Mouse (Mus musculus) heart, adult 8-10 months (tissue): ENCODE data around the gene Alyref2. TPM values are rescaled to one million over a fixed set of nuclear protein-coding genes. Genes with fewer than 3 reads are reported as not detected.

ENCODE experiments used
- DNase-seq: peaks from one replicate; pipeline ENCODE4 v3.0.0; 2022; ENCODE audit warnings: low spot score
- total RNA-seq, 4 experiments: library from RNA; stranded (reverse); gene quantifications; 2 replicates each; pipeline ENCODE4 v1.2.4; 2022

The Alyref2 gene
- total RNA-seq, 4 experiments from 2014 or later = 1.8 to 2.8 (median 2.1) TPM

- DNase-seq = no peak
These were observed 2.2 kb upstream of the Alyref2 start for GRCm38 (mm10) chr1:171501016-171501610.

DNA sequence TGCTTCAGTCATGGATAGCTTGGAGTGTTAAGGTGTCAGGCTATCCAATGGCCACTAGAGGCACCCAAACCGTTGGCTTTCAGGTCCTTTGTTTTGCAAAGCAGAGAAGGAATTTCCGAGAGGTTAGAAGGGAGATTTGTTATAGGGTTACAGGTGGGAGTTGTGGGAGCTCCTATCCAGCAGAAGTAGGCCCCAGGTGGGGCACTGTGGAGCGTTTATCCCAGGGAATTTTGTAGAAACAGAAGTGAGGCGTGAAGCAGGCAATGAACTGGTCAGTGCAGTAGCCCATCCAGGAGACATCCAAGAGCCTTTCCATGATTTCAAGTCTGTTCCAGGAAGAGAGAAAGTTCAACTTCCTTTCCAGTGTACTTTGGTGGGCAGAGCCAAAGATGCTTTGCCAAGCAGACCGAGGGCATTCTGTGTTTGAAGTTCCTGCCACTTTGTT, 1.6 kb upstream of the Alyref2 start:
- DNase-seq = peak; percentile 26

- DNase-seq = peak; percentile 49
These were observed 659 bp upstream of the Alyref2 start for GRCm38 (mm10) chr1:171502388-171503249.

DNA sequence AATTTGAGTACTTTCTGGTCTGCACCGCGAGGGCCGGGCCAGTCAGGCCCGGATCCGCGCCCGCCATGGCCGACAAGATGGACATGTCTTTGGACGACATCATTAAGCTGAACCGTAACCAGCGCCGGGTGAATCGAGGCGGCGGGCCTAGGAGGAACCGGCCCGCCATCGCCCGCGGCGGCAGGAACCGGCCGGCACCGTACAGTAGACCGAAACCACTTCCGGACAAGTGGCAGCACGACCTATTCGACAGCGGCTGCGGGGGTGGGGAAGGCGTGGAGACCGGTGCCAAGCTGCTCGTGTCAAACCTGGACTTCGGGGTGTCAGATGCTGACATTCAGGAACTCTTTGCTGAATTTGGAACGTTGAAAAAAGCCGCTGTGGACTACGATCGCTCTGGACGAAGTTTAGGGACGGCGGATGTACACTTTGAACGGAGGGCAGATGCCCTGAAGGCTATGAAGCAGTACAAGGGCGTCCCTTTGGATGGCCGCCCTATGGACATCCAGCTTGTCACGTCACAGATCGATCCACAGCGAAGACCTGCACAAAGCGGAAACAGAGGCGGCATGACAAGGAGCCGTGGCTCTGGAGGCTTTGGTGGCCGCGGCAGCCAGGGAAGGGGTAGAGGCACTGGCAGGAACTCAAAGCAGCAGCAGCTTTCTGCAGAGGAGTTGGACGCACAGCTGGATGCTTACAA, 464 bp downstream of the Alyref2 start:
- DNase-seq = peak; percentile 65

DNA sequence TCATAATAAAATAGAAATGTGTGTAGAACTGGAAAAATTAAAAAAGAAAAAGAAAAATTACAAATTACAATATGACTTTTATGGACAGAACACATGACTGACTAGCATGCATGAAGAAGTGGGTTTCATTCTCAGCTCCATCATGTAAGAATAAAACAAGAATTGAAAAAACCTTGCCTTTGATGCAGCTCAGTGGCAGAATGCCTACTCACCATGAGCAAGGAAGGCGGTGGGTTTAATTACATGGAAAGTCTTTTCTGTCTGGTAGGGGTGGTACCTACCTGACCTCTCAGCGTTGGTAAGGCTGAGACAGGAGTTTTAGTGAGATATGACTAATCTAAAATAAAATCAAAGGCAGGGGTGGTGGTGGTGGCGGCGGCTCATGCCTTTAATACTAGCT, 1.3 kb downstream of the Alyref2 start:
- no peak for DNase-seq

DNA sequence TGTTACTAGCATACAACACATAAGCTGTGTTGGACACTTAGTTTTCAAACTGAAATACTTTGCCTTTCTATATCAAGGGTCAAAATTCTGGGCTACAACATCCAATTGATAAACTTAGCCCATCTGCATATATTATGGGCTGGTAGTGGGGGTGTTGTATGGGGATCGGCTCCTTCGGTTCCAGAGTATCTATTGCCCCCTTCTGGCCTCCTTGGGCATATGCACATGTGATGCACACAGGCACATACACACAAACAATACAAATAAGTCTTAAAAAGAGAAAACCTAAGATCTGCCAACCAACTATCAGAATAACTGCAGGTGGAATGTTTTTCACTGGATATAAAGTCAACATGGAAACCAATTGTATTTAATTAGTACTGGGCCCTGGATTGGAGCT, 10.0 kb downstream of the Alyref2 start:
- no peak for DNase-seq

- DNase-seq = no peak
These were observed 10.5 kb downstream of the Alyref2 start for GRCm38 (mm10) chr1:171513760-171514159.

DNA sequence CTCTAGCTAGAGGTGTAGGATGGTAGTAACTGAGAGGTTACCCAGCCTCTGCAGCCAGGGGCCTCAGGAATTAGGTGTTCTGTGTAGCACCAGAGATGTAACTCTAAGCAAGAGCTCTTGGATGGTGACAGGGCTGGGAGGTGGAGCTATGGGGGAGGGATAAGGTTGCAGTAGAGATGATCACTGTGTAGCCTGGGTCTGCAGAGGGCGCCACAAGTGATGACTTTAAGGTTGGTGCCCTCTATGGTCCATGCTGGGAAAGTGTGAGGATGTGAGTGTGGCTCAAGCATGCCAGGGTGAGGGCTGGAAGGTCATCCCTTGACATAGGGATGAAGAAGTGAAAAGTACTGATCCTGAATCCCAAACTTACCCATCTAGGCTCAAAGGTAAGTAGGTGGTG, 11.8 kb downstream of the Alyref2 start:
- DNase-seq = no peak

DNA sequence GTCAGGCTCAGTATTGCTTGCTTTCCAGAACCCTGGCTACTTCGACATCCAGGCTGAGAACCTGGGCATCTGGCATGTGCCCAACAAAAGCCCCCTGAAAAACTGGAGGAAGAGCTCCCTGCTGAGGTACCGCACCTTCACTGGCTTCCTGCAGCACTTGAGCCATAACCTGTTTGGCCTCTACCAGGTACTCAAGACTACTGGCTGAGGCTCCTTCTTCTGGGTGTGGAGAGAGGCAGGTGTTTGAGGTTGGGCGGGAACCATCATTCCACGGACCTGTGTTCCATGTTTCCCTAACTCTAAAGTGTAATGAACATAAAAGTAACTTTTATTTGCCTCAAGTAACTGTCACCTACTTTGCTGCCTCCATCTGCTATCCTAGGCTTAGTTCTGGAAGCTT, 12.3 kb downstream of the Alyref2 start:
- no peak for DNase-seq

DNA sequence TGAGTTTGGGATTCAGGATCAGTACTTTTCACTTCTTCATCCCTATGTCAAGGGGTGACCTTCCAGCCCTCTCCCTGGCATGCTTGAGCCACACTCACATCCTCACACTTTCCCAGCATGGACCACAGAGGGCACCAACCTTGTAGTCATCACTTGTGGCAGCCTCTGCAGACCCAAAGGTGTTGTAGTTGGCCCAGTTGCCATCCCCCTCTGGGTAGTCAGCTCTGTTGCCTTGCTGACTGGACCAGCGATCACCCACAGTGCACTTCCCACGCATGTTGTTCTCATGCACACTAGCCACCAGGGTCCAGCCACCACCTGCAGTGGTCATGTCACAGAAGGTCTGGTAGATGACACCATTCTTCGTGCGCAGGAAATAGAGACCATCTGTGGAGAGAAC, 28.1 kb downstream of the Alyref2 start:
- no peak for DNase-seq

GRCm38 (mm10) chr1:171532830-171533229, 29.6 kb downstream of the Alyref2 start:
- DNase-seq = no peak

GRCm38 (mm10) chr1:171534557-171534956, 31.3 kb downstream of the Alyref2 start:
- no peak for DNase-seq

DNA sequence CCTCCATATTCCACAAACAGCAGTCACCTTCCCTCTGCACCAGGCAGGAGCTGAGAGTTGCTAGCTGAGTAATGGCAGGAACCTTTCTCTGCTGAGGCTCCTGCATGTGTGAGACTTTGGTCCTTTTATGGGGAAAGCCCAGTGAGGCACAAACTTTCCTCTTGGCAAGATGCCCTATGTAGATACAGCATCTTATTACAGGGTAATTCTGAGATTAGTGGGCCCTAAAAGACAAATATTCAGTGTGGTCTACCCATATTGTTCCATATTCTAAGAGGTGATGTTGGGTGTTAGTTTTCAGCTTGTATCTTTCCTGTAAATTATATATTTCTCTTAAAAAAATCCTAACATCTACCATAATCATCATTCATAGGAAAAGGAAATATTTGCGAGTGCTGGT, 31.9 kb downstream of the Alyref2 start, which contains the start of gene Itln1:
TSS of gene Itln1 (minus strand) at position 101 of the 400 bp plus-strand sequence.
- DNase-seq = no peak

- no peak for DNase-seq
These were observed 37.4 kb downstream of the Alyref2 start for GRCm38 (mm10) chr1:171540694-171541093.

DNA sequence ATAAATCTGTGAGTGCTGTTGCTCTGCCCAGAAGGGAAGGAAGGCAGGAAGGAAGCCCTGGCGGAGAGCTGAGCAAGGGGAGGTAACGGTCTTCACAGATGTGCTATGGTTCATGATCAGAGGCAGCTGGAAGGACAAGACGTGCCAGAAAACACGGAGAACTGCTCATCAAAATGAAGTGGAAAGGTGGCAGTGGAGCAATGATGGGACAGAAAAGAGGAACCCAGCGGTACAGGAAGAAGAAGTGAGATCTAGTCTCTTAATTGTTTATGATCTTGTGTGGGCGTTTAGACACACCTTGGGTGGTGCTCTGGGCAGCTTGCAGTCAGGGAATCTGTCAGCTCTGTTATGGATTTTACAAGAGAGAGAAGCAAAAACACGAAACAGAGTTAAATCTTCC, 48.0 kb downstream of the Alyref2 start:
- DNase-seq = no peak

DNA sequence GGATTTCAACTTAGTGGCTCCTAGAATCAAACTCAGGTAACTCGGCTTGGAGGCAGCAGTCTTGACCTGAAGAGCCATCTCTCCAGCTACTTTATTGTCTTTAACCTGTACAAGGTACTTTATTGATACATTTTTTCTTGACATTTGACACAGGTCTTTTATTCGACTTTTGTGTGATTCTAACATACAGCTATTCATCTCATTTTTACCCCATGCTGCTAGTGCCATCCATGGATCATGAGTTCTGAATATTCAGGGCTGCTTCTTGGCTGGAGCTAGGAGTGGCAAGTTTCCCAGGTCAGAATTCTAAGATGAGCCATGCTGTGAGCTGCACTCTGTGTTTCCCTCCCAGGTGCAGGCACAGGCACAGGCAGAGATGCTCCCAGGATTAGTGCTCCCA, 49.0 kb downstream of the Alyref2 start:
- no peak for DNase-seq

GRCm38 (mm10) chr1:171553359-171554341, 50.4 kb downstream of the Alyref2 start:
- DNase-seq = no peak
